Mouse (Mus musculus) thymus, adult 2 months (tissue): ENCODE results near the gene Zan.

ENCODE experiments used
- CTCF ChIP-seq: fragments of 200-500 bp; IDR thresholded peaks from 2 replicates; pipeline ENCODE4 v1.5.1; 2012; ENCODE audit warnings: mild to moderate bottlenecking, control low read depth, low read length, moderate library complexity, borderline replicate concordance; ENCODE audit not compliant: control insufficient read depth, poor library complexity, insufficient read depth; ENCODE audit errors: extremely low read depth
- POLR2A ChIP-seq: fragments of 200-500 bp; IDR thresholded peaks from 2 replicates; pipeline ENCODE4 v1.6.1; 2012; ENCODE audit warnings: mild to moderate bottlenecking, low read length, control low read depth, moderate library complexity; ENCODE audit not compliant: control insufficient read depth, poor library complexity, insufficient read depth; ENCODE audit errors: extremely low read depth

DNA sequence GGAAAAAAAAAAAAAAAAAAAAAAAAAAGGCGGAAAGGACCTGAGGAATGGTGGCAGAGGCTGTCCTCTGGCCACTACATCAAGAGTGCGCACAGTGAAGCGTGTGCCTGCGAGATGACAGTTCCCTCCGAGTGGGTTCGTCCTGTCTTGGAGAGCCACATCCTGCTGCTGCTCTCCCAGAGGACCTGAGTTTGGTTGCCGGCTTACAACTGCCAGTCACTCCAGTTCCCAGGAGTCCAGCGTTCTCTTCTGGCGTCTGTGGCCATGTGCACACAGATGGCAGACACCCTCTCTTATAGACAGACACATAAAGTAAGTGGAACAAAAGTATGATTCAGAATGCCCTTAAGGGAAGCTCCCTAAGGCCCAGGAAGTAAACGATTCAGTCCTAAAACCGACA lies 99.7 kb downstream of the Zan start:
- TF ChIP-seq CTCF (no peak), POLR2A (no peak)
